Mouse (Mus musculus): ENCODE measurements around the gene Abr. TPM values are rescaled to one million over a fixed set of nuclear protein-coding genes. Genes with fewer than 3 reads are reported as not detected.

Gene Abr
- polyA plus RNA-seq, 1 experiment from 2014 or later: 98.3 TPM

DNA sequence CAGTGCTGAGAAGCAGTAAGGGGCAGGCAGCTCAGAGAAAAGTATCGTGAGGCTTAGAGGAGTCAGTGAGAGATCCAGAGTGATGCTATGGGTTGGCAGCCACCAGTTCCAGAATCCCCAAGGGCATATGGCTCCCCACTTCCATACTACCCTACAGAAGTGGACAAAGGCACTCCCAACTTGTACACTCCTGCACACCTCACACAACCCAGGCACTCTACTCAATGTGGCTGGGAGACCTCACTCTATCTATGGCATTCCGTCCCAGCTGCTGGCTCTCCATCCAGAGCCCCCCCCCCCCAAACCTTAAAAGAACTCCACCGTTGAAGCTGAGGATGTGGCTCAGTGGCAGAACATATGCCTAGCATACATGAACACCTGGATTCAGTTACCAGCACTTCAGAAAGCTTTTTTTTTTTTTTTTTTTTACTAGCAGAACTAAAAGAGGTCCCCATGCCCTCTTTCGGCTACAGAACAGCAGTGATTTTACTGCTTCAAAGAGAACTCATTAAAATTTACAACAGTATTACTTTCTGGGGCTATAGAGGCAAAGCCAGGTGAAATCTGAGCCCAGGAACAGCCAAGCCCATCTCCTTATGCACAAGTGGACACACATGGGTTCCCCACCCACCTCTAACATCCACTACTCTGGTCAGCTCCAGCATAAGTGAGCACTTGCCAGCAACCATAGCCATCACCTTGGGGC is 96.3 kb downstream of the Abr start:
- ATAC-seq (ENCODE audit: low FRiP score): no peak; the same call in 1 of the 2 replicates
- WGBS: 76% methylated on average over 4 of the region's 4 CpGs

GRCm38 (mm10) chr11:76524947-76525346 is 97.2 kb downstream of the Abr start:
- Histone ChIP-seq H3K9me3 (no peaks in the 10 kb centered on the region), H3K4me2 (no peak overlapping the region), H3K4me3 (no peak overlapping the region), H3K36me3 (no peaks in the 10 kb centered on the region), H3K27me3 (no peaks in the 10 kb centered on the region), H3K4me1 (replicated peaks) (peaks cover 41% of the 10 kb centered on the region), H3K27ac (peak overlapping the region; percentile 36; the same call in 1 of the 2 replicates), H3K9ac (0 out of 2 replicates have a peak overlapping the region, but pooled peaks have one; percentile 26)
- ATAC-seq (ENCODE audit: low FRiP score): no peak
- 22% methylated on average over 8 of the region's 8 CpGs for WGBS

More for the DNA sequence above, 96.3 kb downstream of the Abr start:
- H3K4me3 ChIP-seq: no peak overlapping the region
- H3K9ac ChIP-seq: 0 out of 2 replicates have a peak overlapping the region, but pooled peaks have one; percentile 26
- no peaks in the 10 kb centered on the region for H3K27me3 ChIP-seq
- no peaks in the 10 kb centered on the region for H3K36me3 ChIP-seq
- H3K4me1 ChIP-seq (replicated peaks): peaks cover 50% of the 10 kb centered on the region
- no peak overlapping the region for H3K27ac ChIP-seq
- no peaks in the 10 kb centered on the region for H3K9me3 ChIP-seq
- H3K4me2 ChIP-seq: no peak overlapping the region

GRCm38 (mm10) chr11:76523356-76523755 is 98.8 kb downstream of the Abr start:
- Histone ChIP-seq H3K27me3 (no peaks in the 10 kb centered on the region), H3K9me3 (no peaks in the 10 kb centered on the region), H3K27ac (peak overlapping the region; percentile 66), H3K4me2 (no peak overlapping the region), H3K4me3 (no peak overlapping the region), H3K9ac (no peak overlapping the region), H3K36me3 (no peaks in the 10 kb centered on the region), H3K4me1 (replicated peaks) (peaks cover 30% of the 10 kb centered on the region)
- peak; percentile 72 for ATAC-seq (ENCODE audit: low FRiP score)
- 7% methylated on average over 4 of the region's 4 CpGs for WGBS

DNA sequence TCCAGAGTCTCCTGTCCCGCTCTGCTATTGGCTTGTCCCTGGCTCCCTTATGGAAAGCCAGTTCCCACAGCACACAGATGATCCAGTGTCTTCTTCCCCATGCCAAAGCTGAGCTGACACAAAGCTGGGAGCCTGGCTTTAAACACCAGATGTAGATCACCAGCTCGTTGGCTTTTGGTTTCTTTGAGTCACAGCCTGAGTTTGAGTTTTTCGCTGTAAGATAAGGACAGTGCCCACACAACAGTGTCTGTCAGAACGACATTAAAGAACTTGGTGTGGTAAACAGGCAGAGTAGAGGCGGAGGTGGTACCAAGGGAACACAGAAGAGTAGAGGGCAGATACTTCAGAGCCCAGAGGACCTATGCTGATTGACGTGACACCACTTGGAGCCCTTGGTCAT is 101.2 kb downstream of the Abr start:
- Histone ChIP-seq H3K36me3 (no peaks in the 10 kb centered on the region), H3K9ac (no peak overlapping the region), H3K27me3 (no peaks in the 10 kb centered on the region), H3K4me1 (replicated peaks) (peaks cover 30% of the 10 kb centered on the region), H3K27ac (no peak overlapping the region), H3K4me2 (no peak overlapping the region), H3K4me3 (no peak overlapping the region), H3K9me3 (no peaks in the 10 kb centered on the region)
- no peak for ATAC-seq (ENCODE audit: low FRiP score)
- 90% methylated on average over 6 of the region's 6 CpGs for WGBS

- no peak overlapping the region for H3K4me3 ChIP-seq
- peaks cover 14% of the 10 kb centered on the region for H3K4me1 ChIP-seq (replicated peaks)
- WGBS: 89% methylated on average over 5 of the region's 5 CpGs
- H3K27me3 ChIP-seq: no peaks in the 10 kb centered on the region
- no peaks in the 10 kb centered on the region for H3K9me3 ChIP-seq
- no peak overlapping the region for H3K4me2 ChIP-seq
- ATAC-seq (ENCODE audit: low FRiP score): no peak
- H3K9ac ChIP-seq: no peak overlapping the region
- no peak overlapping the region for H3K27ac ChIP-seq
- no peaks in the 10 kb centered on the region for H3K36me3 ChIP-seq
Measured at GRCm38 (mm10) chr11:76518613-76519012, 103.5 kb downstream of the Abr start.

- peaks cover 9% of the 10 kb centered on the region for H3K4me1 ChIP-seq (replicated peaks)
- no peak overlapping the region for H3K9ac ChIP-seq
- H3K4me2 ChIP-seq: no peak overlapping the region
- no peak overlapping the region for H3K27ac ChIP-seq
- H3K9me3 ChIP-seq: no peaks in the 10 kb centered on the region
- no peaks in the 10 kb centered on the region for H3K36me3 ChIP-seq
- WGBS: 89% methylated on average over 4 of the region's 4 CpGs
- no peaks in the 10 kb centered on the region for H3K27me3 ChIP-seq
- H3K4me3 ChIP-seq: no peak overlapping the region
- no peak for ATAC-seq (ENCODE audit: low FRiP score)
Measured at GRCm38 (mm10) chr11:76518125-76518524, 104.0 kb downstream of the Abr start.

DNA sequence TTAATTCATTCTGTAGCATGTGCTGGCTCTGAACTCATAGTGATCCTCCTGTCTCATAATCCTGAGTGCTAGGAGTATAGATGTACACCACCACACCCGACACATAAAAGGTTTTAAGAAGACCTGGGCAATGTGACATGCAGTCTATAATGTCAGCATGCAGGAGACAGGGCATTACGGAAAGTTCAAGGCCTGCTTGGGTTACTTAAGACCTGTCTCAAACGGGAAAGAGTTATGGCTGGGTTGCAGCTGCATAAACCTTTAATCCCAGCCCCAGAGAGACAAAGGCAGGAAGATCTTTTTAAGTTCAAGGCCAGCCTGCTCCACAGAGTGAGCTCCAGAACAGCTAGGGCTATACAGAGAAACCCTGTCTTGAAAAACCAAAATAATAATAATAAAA is 105.2 kb downstream of the Abr start:
- ATAC-seq (ENCODE audit: low FRiP score): no peak
- 83% methylated on average over 3 of the region's 3 CpGs for WGBS
- Histone ChIP-seq H3K27me3 (no peaks in the 10 kb centered on the region), H3K27ac (no peak overlapping the region), H3K36me3 (no peaks in the 10 kb centered on the region), H3K4me2 (no peak overlapping the region), H3K4me1 (replicated peaks) (0 out of 2 replicates have a peak, but pooled peaks cover 4% of the 10 kb centered on the region), H3K4me3 (no peak overlapping the region), H3K9ac (no peak overlapping the region), H3K9me3 (no peaks in the 10 kb centered on the region)

- no peak overlapping the region for H3K9ac ChIP-seq
- no peak for ATAC-seq (ENCODE audit: low FRiP score)
- no peaks in the 10 kb centered on the region for H3K9me3 ChIP-seq
- H3K4me3 ChIP-seq: no peak overlapping the region
- no peak overlapping the region for H3K4me2 ChIP-seq
- 85% methylated on average over 11 of the region's 11 CpGs for WGBS
- H3K4me1 ChIP-seq (replicated peaks): peaks cover 15% of the 10 kb centered on the region
- no peaks in the 10 kb centered on the region for H3K36me3 ChIP-seq
- H3K27ac ChIP-seq: no peak overlapping the region
- H3K27me3 ChIP-seq: no peaks in the 10 kb centered on the region
Measured at GRCm38 (mm10) chr11:76515123-76515522, 107.0 kb downstream of the Abr start.

GRCm38 (mm10) chr11:76510977-76511376 is 111.1 kb downstream of the Abr start:
- peaks cover 48% of the 10 kb centered on the region for H3K4me1 ChIP-seq (replicated peaks)
- H3K9ac ChIP-seq: no peak overlapping the region
- 63% methylated on average over 4 of the region's 4 CpGs for WGBS
- 0 out of 2 replicates have a peak overlapping the region, but pooled peaks have one; percentile 90 for H3K27ac ChIP-seq
- no peak for ATAC-seq (ENCODE audit: low FRiP score)
- H3K4me2 ChIP-seq: no peak overlapping the region
- no peaks in the 10 kb centered on the region for H3K27me3 ChIP-seq
- no peak overlapping the region for H3K4me3 ChIP-seq
- no peaks in the 10 kb centered on the region for H3K36me3 ChIP-seq
- no peaks in the 10 kb centered on the region for H3K9me3 ChIP-seq

DNA sequence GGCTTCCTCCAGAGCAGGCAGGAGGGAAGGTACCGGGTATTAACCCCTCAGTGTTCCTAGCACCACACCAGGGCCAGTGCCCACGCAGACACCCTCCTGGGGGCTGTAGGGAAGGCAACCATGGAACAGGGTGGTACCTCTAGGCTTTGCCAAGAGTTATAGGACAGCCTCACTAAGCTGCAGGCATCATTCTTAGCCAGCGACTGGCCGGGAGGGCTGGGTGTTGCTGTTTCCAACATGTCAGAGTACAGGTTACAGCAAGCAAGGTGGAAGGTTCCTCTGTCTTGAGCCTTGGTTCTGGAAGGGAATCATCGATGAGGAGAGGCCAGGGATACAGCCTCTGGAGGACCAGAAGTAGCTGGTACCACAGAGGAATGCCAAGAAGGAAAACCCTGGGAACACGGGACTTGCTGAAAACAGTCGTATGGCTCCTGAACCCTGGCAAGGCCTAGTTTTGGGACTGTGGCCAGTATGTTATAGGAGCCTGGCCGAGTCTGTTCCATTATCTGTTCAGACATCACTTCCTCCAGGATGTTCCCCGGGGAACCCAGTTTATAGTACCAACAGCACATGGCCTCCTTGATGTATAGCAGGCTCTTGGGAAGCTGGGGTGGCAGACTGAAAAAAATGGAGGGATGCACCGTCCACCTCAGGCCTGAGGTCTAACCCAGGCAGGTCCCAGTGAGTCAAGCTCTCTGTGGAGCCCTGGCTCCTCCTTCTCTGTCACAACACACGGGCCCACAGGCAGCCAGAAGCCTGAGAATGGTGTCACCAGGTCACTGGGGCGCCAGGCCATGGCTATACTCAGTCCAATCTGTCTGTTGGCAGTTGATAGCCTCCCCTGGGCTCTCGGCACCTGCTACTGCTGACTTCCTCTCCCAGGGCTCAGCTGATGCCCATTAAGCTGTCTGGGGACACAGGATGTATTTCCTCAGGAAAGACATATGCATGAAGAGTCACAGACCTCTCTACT is 112.1 kb downstream of the Abr start:
- no peaks in the 10 kb centered on the region for H3K36me3 ChIP-seq
- 76% methylated on average over 13 of the region's 13 CpGs for WGBS
- no peak overlapping the region for H3K4me3 ChIP-seq
- 0 out of 2 replicates have a peak overlapping the region, but pooled peaks have one; percentile 36 for H3K9ac ChIP-seq
- H3K27me3 ChIP-seq: no peaks in the 10 kb centered on the region
- no peak for ATAC-seq (ENCODE audit: low FRiP score)
- peak overlapping the region; percentile 90 for H3K27ac ChIP-seq
- H3K9me3 ChIP-seq: no peaks in the 10 kb centered on the region
- peaks cover 50% of the 10 kb centered on the region for H3K4me1 ChIP-seq (replicated peaks)
- H3K4me2 ChIP-seq: no peak overlapping the region

DNA sequence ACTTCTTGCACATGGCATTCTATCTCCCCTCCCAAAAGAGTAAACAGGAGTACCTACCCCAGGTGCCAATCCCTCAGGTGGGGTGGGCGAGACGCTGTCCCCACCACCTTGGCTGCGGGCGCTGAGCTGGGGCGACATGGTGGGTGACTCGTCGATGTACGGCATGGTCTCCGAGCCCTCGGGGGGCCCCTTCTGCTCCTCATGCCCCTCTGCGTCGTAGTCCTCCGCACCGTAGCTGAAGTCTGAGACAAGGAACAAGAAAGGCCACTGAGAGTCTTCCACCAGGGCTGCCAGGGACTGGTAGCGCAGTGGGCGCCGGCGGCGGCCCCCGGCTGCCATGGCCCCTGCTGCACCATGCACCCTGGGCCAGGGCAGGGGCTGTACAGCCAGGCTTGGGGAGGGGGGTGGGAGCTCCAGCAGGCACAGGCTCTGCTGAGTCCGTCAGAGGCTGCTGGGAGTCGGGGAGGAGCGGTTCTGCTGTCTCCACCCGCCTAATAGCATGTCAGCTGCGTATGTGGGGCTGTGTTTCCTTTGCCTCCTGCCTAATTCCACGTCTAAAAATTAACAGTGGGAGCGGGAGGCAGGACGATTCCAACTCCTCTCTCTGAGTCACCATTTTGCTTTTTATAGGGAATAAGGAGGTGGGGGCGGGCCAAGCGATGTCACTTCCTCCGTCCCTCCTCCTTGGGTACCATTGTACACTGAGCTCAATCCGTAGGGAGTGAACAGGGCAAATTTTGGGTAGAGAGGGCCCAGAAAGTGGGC is 113.1 kb downstream of the Abr start:
- Histone ChIP-seq H3K27ac (peak overlapping the region; percentile 90), H3K9me3 (no peaks in the 10 kb centered on the region), H3K27me3 (no peaks in the 10 kb centered on the region), H3K9ac (peak overlapping the region; percentile 53; the same call in 1 of the 2 replicates), H3K4me2 (no peak overlapping the region), H3K4me3 (no peak overlapping the region), H3K36me3 (no peaks in the 10 kb centered on the region), H3K4me1 (replicated peaks) (peaks cover 61% of the 10 kb centered on the region)
- 87% methylated on average over 32 of the region's 32 CpGs for WGBS
- no peak for ATAC-seq (ENCODE audit: low FRiP score)

DNA sequence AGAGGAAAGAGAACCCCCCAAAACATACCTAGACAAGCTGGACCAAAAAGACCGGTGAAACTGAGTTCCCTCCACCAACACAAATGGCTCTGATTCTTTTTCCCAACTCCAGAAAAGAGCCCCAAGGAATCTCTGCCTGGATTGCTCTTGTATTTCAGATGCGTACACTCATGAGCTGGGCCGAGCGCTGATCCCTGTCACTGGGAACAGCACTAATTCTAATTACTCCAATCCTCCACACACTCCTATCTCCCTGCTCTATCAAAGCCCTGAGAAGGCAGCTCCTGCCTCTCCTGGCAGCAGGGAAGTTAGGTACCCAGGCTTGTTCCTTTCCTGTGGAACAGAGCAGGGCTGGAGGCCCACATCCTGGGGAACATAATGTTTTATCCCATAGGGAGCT is 114.0 kb downstream of the Abr start:
- Histone ChIP-seq H3K9ac (peak overlapping the region; percentile 53), H3K27ac (peak overlapping the region; percentile 90), H3K4me3 (no peak overlapping the region), H3K4me1 (replicated peaks) (peaks cover 61% of the 10 kb centered on the region), H3K4me2 (peak overlapping the region; percentile 25; the same call in 1 of the 2 replicates), H3K9me3 (no peaks in the 10 kb centered on the region), H3K36me3 (no peaks in the 10 kb centered on the region), H3K27me3 (no peaks in the 10 kb centered on the region)
- no peak for ATAC-seq (ENCODE audit: low FRiP score)
- 60% methylated on average over 4 of the region's 4 CpGs for WGBS

All from hindbrain, embryonic 13.5 days (tissue).